Mouse (Mus musculus) midbrain, postnatal 0 days (tissue): ENCODE results near the gene Asb16. TPM values are rescaled to one million over a fixed set of nuclear protein-coding genes. Genes with fewer than 3 reads are reported as not detected.

Experiments
- ATAC-seq: fragments of 200-750 bp; cut with Nextera tagmentation; 2 replicates; pipeline ENCODE4 v1.8.0; 2017; ENCODE audit warnings: moderate number of reproducible peaks, mild to moderate bottlenecking, moderate TSS enrichment, moderate library complexity; ENCODE audit not compliant: low FRiP score
- DNase-seq: peaks from one replicate; pipeline ENCODE4 v3.0.0-alpha.2; 2015; ENCODE audit warnings: low spot score
- H3K27ac ChIP-seq: fragments of 300-500 bp; sonication (generic); 2 replicates; pipeline ENCODE4 v1.5.1; 2014; ENCODE audit warnings: low read depth, mild to moderate bottlenecking, low read length, mixed read lengths
- H3K27me3 ChIP-seq: fragments of 300-500 bp; sonication (generic); 2 replicates; pipeline ENCODE4 v1.6.1; 2014; ENCODE audit warnings: low read length, control low read depth, mixed read lengths; ENCODE audit not compliant: insufficient read depth
- H3K36me3 ChIP-seq: fragments of 300-500 bp; sonication (generic); 2 replicates; pipeline ENCODE4 v1.6.1; 2014; ENCODE audit warnings: low read length, control low read depth, mixed read lengths; ENCODE audit not compliant: insufficient read depth
- H3K4me1 ChIP-seq: fragments of 300-500 bp; sonication (generic); 2 replicates; pipeline ENCODE4 v1.6.1; 2014; ENCODE audit warnings: mild to moderate bottlenecking, control low read depth, antibody characterized with exemption, low read length, mixed read lengths; ENCODE audit not compliant: insufficient read depth
- H3K4me2 ChIP-seq: fragments of 300-500 bp; sonication (generic); 2 replicates; pipeline ENCODE4 v1.6.1; 2014; ENCODE audit warnings: low read depth, mild to moderate bottlenecking, low read length, mixed read lengths; ENCODE audit not compliant: poor library complexity, severe bottlenecking
- H3K4me3 ChIP-seq: fragments of 300-500 bp; sonication (generic); 2 replicates; pipeline ENCODE4 v1.5.1; 2014; ENCODE audit warnings: low read depth, mild to moderate bottlenecking, low read length, moderate library complexity
- H3K9ac ChIP-seq: fragments of 300-500 bp; sonication (generic); replicated peaks from 2 replicates; pipeline ENCODE4 v1.6.1; 2014; ENCODE audit warnings: mild to moderate bottlenecking, low read length, moderate library complexity, mixed read lengths; ENCODE audit not compliant: poor library complexity, severe bottlenecking
- H3K9me3 ChIP-seq: fragments of 300-500 bp; sonication (generic); 2 replicates; pipeline ENCODE4 v1.6.1; 2016; ENCODE audit warnings: low read length, control low read depth
- CTCF ChIP-seq: IDR thresholded peaks from 2 replicates; pipeline ENCODE4 v1.5.1; 2016; ENCODE audit warnings: antibody characterized with exemption, mild to moderate bottlenecking
- WGBS: fragments of 180-500 bp; shearing (Covaris S2); extraction: QIAGEN DNeasy Blood & Tissue Kit; methylation state at CpG from one replicate; pipeline ENCODE4 v1.1.7; 2014; 5-methylcytosine and 5-hydroxymethylcytosine counted together
- polyA plus RNA-seq: library from polyadenylated mRNA; unstranded; fragments of >200 nt; fragmentation: Nextera tagmentation; extraction: Ambion mirVana; gene quantifications from 2 replicates; pipeline ENCODE4 v1.2.1, GENCODE M21; 2015
- total RNA-seq: library from RNA; depleted of rRNA; stranded (reverse); fragments of >200 nt; gene quantifications from 2 replicates; pipeline ENCODE4 v1.2.3, GENCODE M21; 2014

Asb16 gene
- total and polyA plus RNA-seq, 2 experiments from 2014 or later = 0.28 to 2.5 TPM

DNA sequence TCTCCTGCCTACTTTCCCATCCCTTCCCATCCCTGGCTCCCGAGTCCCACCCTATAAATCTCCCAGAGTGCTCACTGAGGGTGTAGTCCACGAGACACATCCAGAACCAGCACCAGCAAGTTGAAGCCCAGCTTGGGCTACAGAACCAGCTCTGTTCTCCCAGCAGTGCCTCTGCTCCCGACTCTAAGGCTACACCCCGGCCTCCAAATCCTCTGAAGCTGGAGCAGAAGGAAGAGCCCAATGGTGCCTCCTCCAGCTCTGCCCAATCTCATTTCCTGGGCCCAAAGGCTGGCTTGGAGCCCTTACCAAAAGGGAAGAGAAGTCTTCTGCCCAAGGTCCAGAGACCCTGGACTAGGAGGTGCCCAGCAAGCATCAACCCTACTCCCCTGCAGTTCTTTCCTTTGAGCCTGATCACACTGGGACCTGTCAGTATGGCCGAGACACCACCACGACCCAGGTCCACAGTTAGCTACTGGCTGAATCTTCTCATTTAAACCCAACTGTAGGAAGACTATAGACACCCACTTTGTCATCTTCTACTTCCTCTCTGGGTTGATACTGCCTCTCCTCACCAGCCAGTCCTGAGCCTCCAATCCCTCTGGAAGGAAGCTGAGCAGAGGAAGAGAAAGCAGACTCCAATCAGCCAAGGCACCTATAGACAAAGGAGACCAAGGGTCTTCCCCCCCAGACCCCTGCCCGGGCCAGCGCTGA is 47.1 kb upstream of the Asb16 start:
- 85% methylated on average over 8 of the region's 8 CpGs for WGBS
- DNase-seq (no peak), ATAC-seq (no peak)

DNA sequence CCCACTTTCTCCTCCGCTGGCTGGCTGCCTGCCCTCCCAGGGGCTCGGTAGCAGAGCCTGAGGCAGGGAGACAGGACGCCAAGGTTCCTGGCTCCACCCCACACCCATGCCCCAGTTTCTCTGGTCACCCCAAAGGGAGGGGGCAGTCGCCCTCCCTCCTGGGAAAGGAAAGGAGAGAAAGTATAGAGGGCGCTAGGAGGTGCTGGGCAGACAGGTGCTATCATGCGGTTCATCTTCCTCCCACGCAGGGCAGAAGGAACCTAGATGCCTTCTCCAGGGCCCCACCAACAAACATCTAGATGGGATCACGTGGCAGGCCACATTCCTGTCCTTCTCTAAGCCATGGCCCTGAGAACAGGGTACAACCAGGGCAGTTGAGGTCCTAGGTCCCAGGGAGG is 46.6 kb upstream of the Asb16 start:
- H3K36me3 ChIP-seq = peaks cover 17% of the 10 kb centered on the region
- H3K4me2 ChIP-seq = no peak overlapping the region
- H3K4me1 ChIP-seq = peaks cover 24% of the 10 kb centered on the region; the same call in 1 of the 2 replicates

More for the DNA sequence above, 47.1 kb upstream of the Asb16 start:
- Histone ChIP-seq H3K27me3 (no peaks in the 10 kb centered on the region), H3K9me3 (no peaks in the 10 kb centered on the region), H3K9ac (no peak overlapping the region), H3K4me3 (no peak overlapping the region), H3K4me1 (peaks cover 24% of the 10 kb centered on the region; the same call in 1 of the 2 replicates), H3K36me3 (peaks cover 17% of the 10 kb centered on the region), H3K27ac (no peak overlapping the region), H3K4me2 (no peak overlapping the region)
- no peak for TF ChIP-seq CTCF

DNA sequence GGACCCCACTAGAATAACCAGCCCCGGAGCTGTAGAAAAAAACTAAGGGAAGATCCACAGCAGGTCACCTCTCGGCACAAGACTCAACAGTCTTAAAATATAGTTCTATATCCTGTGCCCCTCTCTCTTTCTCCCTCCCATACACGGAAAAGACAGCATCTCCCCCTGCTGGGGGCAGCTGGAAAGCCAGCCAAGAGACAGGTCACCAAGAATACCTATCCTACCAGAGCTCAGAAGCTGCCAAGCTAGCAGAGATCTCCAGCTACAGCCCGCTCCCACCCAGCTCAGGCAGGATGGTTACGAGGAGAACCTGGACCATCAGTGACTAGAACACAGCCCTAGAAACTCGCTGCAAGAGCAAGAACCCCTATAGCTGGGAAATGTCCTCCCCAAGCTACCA is 45.4 kb upstream of the Asb16 start:
- ATAC-seq (no peak), DNase-seq (peak; percentile 63)
- no peak overlapping the region for H3K4me3 ChIP-seq
- 44% methylated on average over 6 of the region's 6 CpGs for WGBS
- H3K9ac ChIP-seq = no peak overlapping the region
- no peaks in the 10 kb centered on the region for H3K27me3 ChIP-seq
- no peak overlapping the region for H3K27ac ChIP-seq
- H3K36me3 ChIP-seq = peaks cover 13% of the 10 kb centered on the region
- peaks cover 35% of the 10 kb centered on the region for H3K4me1 ChIP-seq
- H3K4me2 ChIP-seq = no peak overlapping the region
- peak; percentile 78 for TF ChIP-seq CTCF
- H3K9me3 ChIP-seq = no peaks in the 10 kb centered on the region

More for the DNA sequence above, 46.6 kb upstream of the Asb16 start:
- Histone ChIP-seq H3K9ac (peak overlapping the region; percentile 36; the same call in 1 of the 2 replicates), H3K27ac (no peak overlapping the region), H3K9me3 (no peaks in the 10 kb centered on the region), H3K27me3 (no peaks in the 10 kb centered on the region), H3K4me3 (no peak overlapping the region)
- ATAC-seq (no peak), DNase-seq (no peak)
- TF ChIP-seq CTCF = no peak
- 75% methylated on average over 8 of the region's 8 CpGs for WGBS

DNA sequence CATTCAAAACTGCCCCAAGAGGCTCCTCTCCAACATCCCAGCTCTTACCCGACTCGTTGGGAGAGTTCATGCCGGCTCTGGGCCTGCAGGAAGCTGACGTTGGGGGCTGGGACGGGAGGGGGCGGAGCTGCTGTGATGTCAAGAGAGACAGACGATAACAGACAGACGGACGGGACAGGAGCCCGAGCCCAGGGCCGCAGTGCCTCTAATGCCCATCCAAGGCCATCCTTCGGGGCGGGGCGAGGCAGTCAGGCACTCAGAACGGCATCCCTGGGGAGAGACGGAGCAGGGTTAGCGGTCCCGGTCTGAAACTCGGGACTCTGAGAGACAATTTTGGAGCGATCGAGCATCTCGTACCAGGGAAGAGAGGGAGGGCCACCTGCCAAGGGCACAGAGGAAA is 43.9 kb upstream of the Asb16 start:
- ATAC-seq (no peak), DNase-seq (peak; percentile 8)
- Histone ChIP-seq H3K4me3 (no peak overlapping the region), H3K36me3 (peaks cover 13% of the 10 kb centered on the region), H3K4me2 (peak overlapping the region; percentile 15; the same call in 1 of the 2 replicates), H3K4me1 (peaks cover 25% of the 10 kb centered on the region), H3K27me3 (no peaks in the 10 kb centered on the region), H3K9me3 (no peaks in the 10 kb centered on the region), H3K9ac (0 out of 2 replicates have a peak overlapping the region, but pooled peaks have one; percentile 50), H3K27ac (no peak overlapping the region)
- no peak for TF ChIP-seq CTCF
- 8% methylated on average over 22 of the region's 22 CpGs for WGBS

DNA sequence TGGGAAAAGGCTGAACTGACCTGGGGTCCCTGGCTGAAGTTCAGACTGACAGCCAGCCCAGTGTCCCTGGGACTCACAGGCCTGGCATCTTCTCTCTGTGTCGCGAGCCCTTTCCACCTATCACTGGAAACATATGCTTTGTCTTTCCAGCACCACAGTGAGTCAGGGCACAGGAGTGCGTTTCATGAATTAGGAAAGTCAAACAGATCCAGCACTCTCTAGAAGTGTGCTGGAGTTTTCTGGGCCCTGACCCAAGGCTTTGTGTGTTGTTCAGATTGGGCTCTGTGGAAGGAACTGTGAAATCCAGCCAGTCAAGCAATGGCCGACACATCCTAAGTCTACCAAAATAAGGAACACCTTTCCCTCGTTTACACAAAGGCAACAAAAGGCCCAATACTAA is 43.3 kb upstream of the Asb16 start:
- Histone ChIP-seq H3K27me3 (no peaks in the 10 kb centered on the region), H3K4me1 (peaks cover 24% of the 10 kb centered on the region), H3K9me3 (no peaks in the 10 kb centered on the region), H3K9ac (no peak overlapping the region), H3K27ac (no peak overlapping the region), H3K4me2 (no peak overlapping the region), H3K4me3 (no peak overlapping the region), H3K36me3 (peaks cover 13% of the 10 kb centered on the region)
- DNase-seq = no peak
- ATAC-seq = no peak
- 60% methylated on average over 5 of the region's 5 CpGs for WGBS
- no peak for TF ChIP-seq CTCF
